Mouse (Mus musculus) right cerebral cortex, postnatal 10 days (tissue): Measurements from ENCODE around the gene Grem1.

ENCODE experiments used
- DNase-seq, 2 experiments: peaks; one replicate each; pipeline ENCODE4 v3.0.0; 2021; ENCODE audit warnings: low spot score in 2 of 2

Grem1 gene

DNA sequence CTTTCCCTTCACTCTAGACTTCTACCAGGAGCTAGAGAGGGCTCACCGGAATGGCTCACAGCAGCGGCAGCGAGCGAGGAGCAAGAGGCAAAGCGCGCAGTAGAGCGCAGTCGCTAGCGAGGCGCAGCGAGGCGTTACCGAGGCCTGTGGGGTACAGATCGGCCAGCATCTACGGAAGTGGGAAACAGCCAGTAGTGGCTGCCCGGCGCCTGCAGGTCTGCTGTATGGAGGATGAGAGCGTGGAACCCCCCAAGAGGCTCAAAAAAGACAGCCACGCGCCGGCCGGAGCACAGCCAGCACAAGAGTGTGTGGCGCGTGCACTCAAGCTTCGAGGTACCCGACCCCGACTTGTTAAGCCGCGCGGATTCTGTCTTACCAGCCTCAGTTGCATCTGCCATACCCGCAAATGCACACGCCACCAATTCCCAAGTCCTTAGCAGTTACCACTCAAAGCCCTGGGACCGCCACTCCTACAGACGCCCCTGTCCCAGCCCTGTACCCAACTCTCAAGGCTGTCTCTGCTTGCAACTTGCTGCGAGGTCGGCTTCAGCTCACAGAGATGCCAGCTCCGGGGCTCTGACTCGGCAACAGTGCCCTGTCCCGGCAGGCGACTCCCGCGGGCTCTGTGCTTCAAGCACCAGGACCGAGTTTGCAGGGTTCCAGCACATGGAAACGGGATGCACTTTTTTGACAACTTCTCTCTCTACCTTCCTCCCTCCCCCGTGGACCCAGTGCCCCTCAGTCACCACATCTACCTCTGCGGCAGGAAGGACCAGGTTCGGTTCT lies 728 bp downstream of the Grem1 start:
- DNase-seq: peak; percentile 51 to 56

DNA sequence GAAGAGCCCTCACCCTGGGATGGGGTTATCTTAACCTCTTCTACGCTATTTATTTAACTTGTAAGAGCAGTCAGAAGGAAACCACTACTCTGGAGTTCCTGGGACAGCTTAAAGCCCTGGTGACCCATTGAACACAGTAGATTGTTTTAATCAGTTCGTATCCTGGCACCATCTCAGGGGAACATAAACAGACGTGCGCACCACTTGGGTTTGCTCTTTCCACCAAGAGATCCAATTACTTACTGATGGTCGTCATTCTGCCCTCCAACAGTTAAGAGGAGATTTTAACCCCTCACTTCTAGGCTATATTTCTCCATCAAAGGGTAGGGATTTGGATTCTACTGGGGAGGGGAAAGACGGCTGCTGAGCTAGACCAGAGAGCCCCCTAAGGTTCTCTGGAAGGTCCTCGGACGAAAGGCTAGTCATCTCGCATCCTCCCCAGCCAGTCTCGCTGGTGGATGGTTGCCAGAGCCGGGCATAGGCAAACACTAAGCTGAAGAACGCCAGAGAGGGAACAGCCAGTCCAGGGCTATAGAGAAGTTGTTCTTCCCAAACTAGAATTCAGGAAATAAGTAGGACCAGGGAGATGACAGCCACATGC lies 1.4 kb downstream of the Grem1 start:
- no peak for DNase-seq

DNA sequence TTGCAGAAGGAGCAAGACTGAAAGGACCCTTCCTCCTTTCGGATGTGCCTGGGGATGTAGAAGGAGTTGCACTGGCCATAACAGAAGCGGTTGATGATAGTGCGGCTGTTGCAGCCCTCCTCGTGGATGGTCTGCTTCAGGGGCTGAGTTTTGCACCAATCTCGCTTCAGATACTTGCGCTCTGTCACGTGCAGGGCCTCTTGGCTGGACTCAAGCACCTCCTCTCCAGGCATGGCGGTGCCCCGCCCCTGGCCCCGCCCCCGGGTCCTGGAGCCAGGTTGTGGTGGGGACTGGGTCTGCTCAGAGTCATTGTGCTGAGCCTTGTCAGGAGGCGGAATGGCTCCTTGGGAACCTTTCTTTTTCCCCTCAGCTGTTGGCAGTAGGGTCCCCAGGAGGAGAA lies 8.7 kb downstream of the Grem1 start:
- no peak for DNase-seq

DNA sequence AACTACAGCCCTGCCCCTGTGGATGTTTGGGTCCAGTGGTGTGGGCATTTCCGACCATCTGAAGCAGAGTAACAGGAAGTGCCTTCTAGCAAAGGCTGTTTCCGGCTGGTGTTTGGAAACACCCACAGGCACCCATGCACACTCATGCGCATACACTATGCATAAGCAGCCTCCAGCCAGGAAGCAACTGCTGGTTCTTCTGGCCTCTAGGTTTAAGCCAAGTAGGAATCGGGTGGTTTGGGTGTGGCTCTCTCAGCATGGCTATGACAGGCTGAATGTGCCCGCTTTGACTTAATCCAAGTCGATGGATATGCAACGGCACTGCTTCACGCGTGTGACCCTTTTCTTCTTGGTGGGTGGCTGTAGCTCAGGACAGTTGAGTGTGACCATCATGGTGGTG lies 9.1 kb downstream of the Grem1 start:
- DNase-seq: no peak

DNA sequence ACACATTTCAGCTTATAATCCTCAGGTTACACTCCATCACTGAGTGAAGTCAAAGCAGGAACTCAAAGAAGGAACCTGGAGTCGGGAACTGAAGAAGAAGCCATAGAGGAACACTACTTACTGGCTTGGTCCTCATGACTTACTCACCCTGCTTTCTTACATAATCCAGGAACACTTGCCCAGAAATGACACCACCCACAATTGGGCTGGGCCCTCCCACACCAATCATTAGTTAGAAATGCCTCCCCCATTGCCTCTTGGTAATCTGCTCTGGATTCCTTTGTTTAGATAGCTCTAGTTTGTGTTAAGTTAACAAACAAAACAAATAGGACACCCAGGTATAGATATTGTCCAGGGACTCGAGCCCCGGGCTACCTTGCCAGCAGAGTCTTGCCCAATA lies 29.9 kb downstream of the Grem1 start:
- DNase-seq: no peak

DNA sequence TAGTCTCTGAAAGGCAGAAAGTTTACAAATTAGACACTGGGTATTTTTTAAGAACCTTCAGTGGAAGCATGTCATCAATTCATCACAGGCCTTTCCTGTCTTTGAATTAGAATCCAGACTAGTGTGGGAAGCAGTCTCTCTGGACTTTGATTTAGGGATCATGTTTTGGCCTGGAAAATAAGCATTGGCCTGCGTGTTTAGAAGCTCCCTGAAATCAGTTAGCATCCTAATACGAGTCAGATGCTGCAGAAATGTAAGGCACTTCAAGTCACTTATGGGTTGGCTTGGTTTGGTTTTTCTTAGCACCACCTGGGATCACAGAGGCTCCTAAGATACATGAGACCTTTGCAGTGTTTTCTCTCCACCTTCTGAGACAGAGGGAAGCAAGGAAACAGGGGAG lies 43.6 kb downstream of the Grem1 start:
- DNase-seq: no peak

DNA sequence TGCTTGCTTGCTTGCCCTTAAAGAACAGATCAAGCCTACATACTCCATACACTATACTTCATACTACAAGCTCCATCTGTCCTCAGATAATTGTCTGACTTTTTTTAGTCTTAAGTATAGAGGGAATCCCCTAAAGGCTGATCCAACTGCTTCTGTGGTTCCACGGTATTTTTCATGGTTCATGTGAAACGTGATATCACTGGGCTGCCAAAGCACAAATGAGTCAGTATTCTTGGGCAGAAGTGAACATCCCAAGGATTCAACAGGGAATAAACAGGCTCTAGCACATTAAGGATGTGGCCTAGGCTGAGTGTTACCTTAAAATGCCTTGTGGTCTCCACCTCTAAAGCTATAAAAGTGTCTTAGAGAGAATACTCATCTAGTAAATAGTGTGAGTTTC lies 45.0 kb downstream of the Grem1 start:
- no peak for DNase-seq

DNA sequence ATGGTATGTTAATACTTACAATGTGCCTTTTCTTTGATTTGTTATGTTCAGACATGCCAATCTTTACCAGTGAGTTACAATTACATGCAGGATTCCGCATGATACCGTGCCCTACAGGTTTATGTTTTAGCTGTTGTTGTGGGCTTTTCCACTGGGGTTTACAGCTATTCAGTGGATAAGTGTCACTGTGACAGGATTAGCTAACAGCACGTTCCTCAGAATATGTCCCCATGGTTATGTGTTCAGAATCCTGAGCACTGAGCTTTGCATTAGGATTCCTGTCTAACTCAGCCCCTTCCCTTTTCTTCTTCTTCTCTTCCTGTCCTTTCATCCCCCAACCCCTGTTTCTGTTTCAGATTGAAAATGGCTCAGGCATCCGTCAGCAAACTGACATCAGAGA lies 50.9 kb downstream of the Grem1 start:
- no peak for DNase-seq

DNA sequence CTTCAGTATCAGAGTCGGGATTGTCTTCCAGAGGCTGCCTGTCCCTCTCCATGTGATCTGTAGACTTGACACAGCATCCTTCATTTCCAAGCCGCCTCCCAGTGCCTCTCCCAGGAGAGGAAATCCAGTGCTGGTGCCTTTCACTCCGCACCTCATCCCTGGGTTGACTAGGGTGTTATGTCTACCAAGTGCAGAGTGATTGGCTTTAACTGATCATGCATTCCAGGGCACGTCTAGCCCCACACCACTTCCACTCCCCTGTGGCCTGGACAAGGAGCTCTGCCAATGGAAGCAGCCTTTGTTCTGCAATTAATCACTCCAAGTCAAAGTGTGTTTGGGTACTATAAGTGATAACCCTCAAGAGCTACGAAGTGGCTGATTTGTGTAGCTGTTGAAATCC lies 56.9 kb downstream of the Grem1 start:
- DNase-seq: no peak

DNA sequence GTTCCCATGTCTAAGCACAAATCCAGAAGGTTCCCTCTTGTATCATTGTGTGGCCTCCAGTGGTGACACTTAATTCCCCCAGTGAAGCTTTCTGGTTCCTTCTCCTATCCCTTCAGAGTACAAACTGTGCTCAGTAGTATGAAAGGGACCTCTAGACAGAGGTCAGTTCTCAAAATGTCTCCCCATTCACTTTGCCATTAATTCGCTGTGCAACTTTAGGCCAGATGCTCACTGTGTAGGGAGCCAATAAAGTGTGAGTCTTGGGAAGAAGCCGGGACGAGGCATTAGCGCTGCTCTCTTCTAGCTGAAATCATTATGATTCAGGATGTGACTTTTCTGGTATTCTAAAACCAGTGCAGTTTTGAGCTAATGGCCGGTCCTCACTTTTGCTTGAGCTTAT lies 61.8 kb downstream of the Grem1 start:
- DNase-seq: no peak

DNA sequence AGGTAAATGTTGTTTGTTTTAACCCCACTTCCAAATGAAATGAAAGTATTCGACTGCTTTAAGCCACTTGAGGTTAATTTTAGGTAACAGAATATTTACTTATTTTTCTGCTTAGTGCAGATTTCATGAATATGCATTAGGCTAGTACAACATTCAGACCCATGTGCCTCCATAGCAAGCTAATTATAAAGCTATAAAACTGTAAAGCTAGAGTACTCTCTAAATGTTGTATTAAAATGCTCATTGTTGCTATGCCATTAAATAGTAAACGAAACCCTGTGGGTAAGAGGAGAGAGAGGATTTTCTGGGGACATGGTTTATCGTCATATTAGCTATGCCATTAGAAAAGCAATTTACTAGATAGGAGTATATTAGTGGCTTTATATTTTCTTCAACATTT lies 62.2 kb downstream of the Grem1 start:
- DNase-seq: no peak
